Mouse (Mus musculus) kidney, adult 18-20 months (tissue): ENCODE data around the gene Prdm16.

ENCODE experiments used
- DNase-seq: peaks from one replicate; pipeline ENCODE4 v3.0.0; 2021

Prdm16 gene

GRCm38 (mm10) chr4:154636721-154637311 is at the start of gene Prdm16:
Prdm16 (minus strand) TSS chr4:154636873.
- DNase-seq: peak; percentile 67

- DNase-seq: no peak
Observed at GRCm38 (mm10) chr4:154683068-154683752, 46.5 kb upstream of the Prdm16 start.

DNA sequence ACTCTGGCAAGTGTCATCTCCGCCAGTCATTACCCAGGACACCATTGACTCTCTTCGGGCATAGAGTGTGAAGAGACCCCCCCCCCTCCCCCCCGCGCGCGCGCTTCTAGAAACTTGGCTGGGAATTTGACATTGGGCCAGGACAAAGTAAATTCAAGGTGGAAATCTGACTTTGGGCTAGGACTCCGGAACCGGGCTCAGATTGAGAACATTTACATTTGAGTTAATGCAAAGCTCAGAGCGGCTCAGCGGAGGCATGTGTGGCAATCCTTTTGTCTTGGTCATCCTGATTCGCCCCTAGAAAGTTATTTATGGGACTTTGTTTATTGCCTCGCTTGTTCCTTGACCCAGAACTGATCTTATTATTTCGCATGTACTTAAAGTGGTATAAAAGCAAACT is 45.6 kb upstream of the Prdm16 start:
- no peak for DNase-seq

- DNase-seq: no peak
Observed at GRCm38 (mm10) chr4:154675441-154676000, 38.8 kb upstream of the Prdm16 start.

DNA sequence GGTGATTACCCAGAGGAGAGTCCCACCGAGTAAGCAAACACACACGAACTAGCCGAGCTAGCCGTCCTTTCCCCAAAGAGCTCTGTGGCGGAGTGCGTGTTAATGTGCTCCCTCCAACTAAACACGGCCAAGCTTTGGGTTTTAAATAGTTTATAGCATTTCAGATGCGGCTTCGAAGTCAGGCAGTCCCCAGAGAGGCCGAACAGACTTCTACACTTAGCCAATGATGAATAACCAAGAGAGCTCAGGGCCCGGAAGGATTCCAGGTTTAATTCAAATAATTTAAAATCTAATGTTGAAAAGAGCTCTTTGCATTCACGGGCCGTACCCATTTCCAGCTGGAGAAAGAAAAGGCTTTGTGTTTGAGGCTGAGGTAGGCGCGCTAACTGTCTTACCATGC is 38.3 kb upstream of the Prdm16 start:
- DNase-seq: no peak

DNA sequence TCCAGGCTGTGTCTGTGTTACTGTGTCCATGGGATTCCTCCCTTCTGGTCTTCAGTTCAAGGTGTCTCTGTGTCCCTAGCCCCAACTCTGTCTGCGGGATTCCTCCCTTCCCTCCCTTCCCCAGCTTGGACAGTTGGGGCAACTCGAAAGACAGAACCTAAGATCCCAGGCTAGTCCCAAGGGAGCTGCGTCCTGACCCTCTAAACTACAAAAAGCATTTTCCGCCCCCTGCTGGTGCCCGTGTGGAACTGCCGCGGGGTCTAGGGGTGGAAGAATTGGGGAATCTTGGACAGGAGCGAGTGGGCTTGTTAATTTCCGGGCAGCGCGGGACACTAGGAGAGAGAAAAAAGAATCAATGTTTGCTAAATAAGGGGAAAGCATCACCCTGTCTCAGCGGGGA is 37.9 kb upstream of the Prdm16 start:
- DNase-seq: peak; percentile 69

- DNase-seq: no peak
Observed at GRCm38 (mm10) chr4:154673986-154674385, 37.3 kb upstream of the Prdm16 start.

GRCm38 (mm10) chr4:154672027-154672426 is 35.4 kb upstream of the Prdm16 start:
- no peak for DNase-seq

DNA sequence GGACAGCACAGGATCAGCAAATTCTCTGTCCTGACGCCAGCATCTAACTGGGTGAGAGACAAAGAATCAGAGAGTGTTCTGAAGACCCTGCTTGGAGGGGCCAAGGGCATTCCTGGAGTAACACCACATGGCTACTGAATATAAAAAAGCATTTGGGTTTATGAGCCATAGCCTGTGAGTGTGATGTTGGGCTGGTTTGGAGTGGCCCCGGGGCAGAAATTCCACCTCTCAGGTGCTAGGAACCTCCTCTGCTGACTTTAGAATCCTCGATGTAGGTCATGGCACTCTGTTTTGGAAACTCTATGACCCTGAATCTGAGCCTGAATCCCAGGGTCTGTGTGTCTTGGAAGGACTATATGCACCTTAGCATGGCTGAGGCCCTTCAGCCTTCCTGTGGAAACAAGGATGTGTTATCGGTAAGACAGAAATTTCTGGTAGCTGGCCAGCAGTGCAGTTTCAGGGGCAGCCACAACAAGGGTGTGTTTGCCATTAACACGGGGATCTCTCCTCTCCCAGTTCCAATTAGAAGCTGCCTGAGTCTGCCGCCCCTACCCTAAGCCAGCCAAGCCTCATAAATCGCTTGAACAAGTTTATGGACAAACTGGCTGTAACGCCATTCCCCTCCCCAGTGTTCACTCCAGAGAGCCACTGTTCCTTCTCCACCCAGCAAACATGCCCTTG is 34.7 kb upstream of the Prdm16 start:
- DNase-seq: peak; percentile 68

- DNase-seq: no peak
Observed at GRCm38 (mm10) chr4:154667767-154668166, 31.1 kb upstream of the Prdm16 start, which contains the start of gene Actrt2. Actrt2 (minus strand) TSS chr4:154667867.

- DNase-seq: no peak
Observed at GRCm38 (mm10) chr4:154662681-154663215, 26.1 kb upstream of the Prdm16 start.

- DNase-seq: no peak
Observed at GRCm38 (mm10) chr4:154661256-154661655, 24.6 kb upstream of the Prdm16 start.

DNA sequence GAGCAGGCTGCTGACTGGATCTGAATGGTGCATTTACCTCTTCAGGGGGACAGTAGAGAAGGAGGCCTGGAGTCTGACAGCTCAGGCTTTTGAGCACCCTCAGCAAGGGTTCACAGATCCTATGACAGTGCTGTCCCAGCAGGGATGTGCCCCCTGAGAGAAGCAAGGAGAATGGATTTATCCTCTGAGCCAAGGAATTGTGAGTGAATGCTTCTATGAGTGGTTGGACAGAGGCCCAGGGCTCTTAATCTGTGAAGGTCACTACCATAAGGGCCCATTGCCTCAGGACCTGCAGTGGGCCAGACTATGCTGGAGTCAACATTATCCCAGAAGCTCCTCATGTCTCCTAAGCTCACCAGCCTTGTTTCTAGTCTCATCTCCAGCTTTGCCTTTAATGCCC is 23.4 kb upstream of the Prdm16 start:
- DNase-seq: no peak

- DNase-seq: peak; percentile 51
Observed at GRCm38 (mm10) chr4:154655134-154655910, 18.6 kb upstream of the Prdm16 start.

GRCm38 (mm10) chr4:154652494-154652893 is 15.8 kb upstream of the Prdm16 start:
- DNase-seq: no peak

DNA sequence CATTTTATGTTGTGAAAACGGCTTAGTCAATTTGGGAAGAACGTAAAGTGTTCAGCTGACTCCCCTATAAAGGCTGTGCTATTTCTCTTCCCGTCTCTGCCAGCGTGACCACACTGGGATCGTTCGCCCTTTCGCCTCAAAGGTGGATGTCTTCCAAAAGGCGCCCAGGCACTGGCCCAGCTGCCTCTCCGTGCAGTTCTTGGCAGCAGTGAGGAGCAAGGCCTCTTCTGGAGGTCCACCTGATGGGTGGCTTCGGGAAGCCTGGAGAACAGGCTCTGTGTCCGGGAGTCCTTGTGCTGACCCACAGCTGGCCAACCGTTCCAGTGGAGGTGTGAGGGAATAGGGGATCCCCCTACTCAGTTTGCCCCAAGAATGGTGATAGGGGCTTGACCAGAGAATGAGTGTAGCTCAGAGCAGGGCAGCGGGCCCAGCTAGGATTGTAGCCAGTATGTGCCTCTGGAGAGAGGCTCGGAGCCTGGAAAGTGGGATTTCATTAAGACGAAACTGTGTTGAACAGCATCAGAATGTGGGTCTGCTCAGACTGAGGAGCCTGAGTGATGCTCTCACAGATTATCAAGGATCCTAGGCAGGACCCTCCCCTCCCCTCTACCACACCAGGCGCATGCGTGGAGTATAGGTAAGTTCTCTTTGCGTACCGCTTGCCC is 12.5 kb upstream of the Prdm16 start:
- peak; percentile 48 for DNase-seq

GRCm38 (mm10) chr4:154642496-154642895 is 5.8 kb upstream of the Prdm16 start:
- DNase-seq: peak; percentile 59

GRCm38 (mm10) chr4:154641296-154642110 is 4.8 kb upstream of the Prdm16 start:
- peak; percentile 45 for DNase-seq

GRCm38 (mm10) chr4:154640443-154641295 is 4.0 kb upstream of the Prdm16 start:
- DNase-seq: no peak
